Comparison of ENCODE assay signal across 10 mouse cellular contexts in genomic region chr6:39264722-39265121, GRCm38 (mm10). TPM values are rescaled to one million over a fixed set of nuclear protein-coding genes. Genes with fewer than 3 reads are reported as not detected.
DNase-seq lines count a peak whose midpoint lies in the region; ATAC-seq lines count a peak whose summit lies in the region.
"Had no signal": no experiment of that assay in that cellular context is flagged by ENCODE, and none has a peak within 500 bp of the region (broad histone marks: within the 10 kb centered on the region; RNA-seq: fewer than 3 reads in every experiment).

No protein-coding gene starts in this region.

- H3K36me3 ChIP-seq in heart, embryonic 10.5 days: no peaks in the 10 kb centered on the region
- no peaks in the 10 kb centered on the region for H3K36me3 ChIP-seq in limb, embryonic 13.5 days
- H3K36me3 ChIP-seq in stomach, embryonic 15.5 days: no peaks in the 10 kb centered on the region
- H3K36me3 ChIP-seq: hindbrain, embryonic 10.5 days had no signal

- H3K27me3 ChIP-seq in heart, embryonic 10.5 days (ENCODE audit: insufficient read depth, poor library complexity, severe bottlenecking): no peaks in the 10 kb centered on the region
- no peaks in the 10 kb centered on the region for H3K27me3 ChIP-seq in limb, embryonic 13.5 days
- H3K27me3 ChIP-seq in stomach, embryonic 15.5 days (replicated peaks): no peaks in the 10 kb centered on the region

- peak; percentile 54 to 57 for ATAC-seq in hematopoietic stem cell, adult 5-6 weeks (replicated peaks in 1 of 2; ENCODE audit: insufficient read depth in 1 of 2, low FRiP score in 2 of 2, low TSS enrichment in 1 of 2, low read depth in 1 of 2, poor library complexity in 2 of 2, severe bottlenecking in 2 of 2)
- ATAC-seq in limb, embryonic 13.5 days (ENCODE audit: low FRiP score, low read depth): peak; percentile 45
- peak; percentile 49 for ATAC-seq in stomach, embryonic 15.5 days (ENCODE audit: insufficient read depth, low FRiP score, low read depth)
- no peak for ATAC-seq in inflammation-experienced regulatory T-cells, adult 6 months
- no peak for ATAC-seq in frontal cortex, adult (ENCODE audit: low TSS enrichment)

- 53% methylated on average over 4 of the region's 4 CpGs for WGBS in heart, embryonic 10.5 days
- WGBS in limb, embryonic 13.5 days: 19% methylated on average over 4 of the region's 4 CpGs
- WGBS in stomach, embryonic 15.5 days: 32% methylated on average over 4 of the region's 4 CpGs

- H3K4me1 ChIP-seq in heart, embryonic 10.5 days: peaks cover 20% of the 10 kb centered on the region
- peaks cover 36% of the 10 kb centered on the region for H3K4me1 ChIP-seq in limb, embryonic 13.5 days
- peaks cover 10% of the 10 kb centered on the region; the same call in 1 of the 2 replicates for H3K4me1 ChIP-seq in stomach, embryonic 15.5 days

- DNase-seq in heart, adult 18-20 months: peak; percentile 72 to 90
- no peak for DNase-seq in heart, embryonic 10.5 days (ENCODE audit: low spot score)
- DNase-seq in spleen, postnatal 36 days (ENCODE audit: low spot score in 2 of 2): no peak
- DNase-seq: cerebellum, adult 11 months had no signal

- no peak overlapping the region for H3K9ac ChIP-seq in limb, embryonic 13.5 days
- H3K9ac ChIP-seq in stomach, embryonic 15.5 days: no peak overlapping the region

- no peak overlapping the region for H3K27ac ChIP-seq in heart, embryonic 10.5 days
- peak overlapping the region; percentile 53; the same call in 1 of the 2 replicates for H3K27ac ChIP-seq in limb, embryonic 13.5 days
- H3K27ac ChIP-seq in stomach, embryonic 15.5 days: peak overlapping the region; percentile 72; the same call in 1 of the 2 replicates
- H3K27ac ChIP-seq: hindbrain, embryonic 10.5 days had no signal

- H3K9me3 ChIP-seq in heart, embryonic 10.5 days: no peaks in the 10 kb centered on the region
- no peaks in the 10 kb centered on the region for H3K9me3 ChIP-seq in limb, embryonic 13.5 days
- no peaks in the 10 kb centered on the region for H3K9me3 ChIP-seq in stomach, embryonic 15.5 days
- H3K9me3 ChIP-seq: hindbrain, embryonic 10.5 days had no signal

- H3K4me2 ChIP-seq in limb, embryonic 13.5 days (replicated peaks): no peak overlapping the region
- H3K4me2 ChIP-seq in stomach, embryonic 15.5 days: no peak overlapping the region

- no peak overlapping the region for H3K4me3 ChIP-seq in heart, embryonic 10.5 days
- H3K4me3 ChIP-seq in limb, embryonic 13.5 days: no peak overlapping the region
- H3K4me3 ChIP-seq in stomach, embryonic 15.5 days (replicated peaks): no peak overlapping the region
- H3K4me3 ChIP-seq: hindbrain, embryonic 10.5 days had no signal

RNA-seq across cellular contexts. Expression of gene Kdm7a, which starts 58.1 kb away (rescaled TPM):
- total RNA-seq in heart, adult 18-20 months (2021): 10 to 100 TPM; 18.7 to 18.8 TPM
- 4.9 and 5.7 TPM in 2 replicates for polyA plus RNA-seq in heart, embryonic 10.5 days (2016; fragmentation: Nextera tagmentation; extraction: Ambion mirVana)
- total RNA-seq in hematopoietic stem cell, adult 5-6 weeks (2017): 27.6 and 29.4 TPM in 2 replicates
- polyA plus RNA-seq in limb, embryonic 13.5 days (2015; fragmentation: Nextera tagmentation; extraction: Ambion mirVana): 7.2 and 7.8 TPM in 2 replicates
- 5.9 and 6.2 TPM in 2 replicates for polyA plus RNA-seq in stomach, embryonic 15.5 days (2015; fragmentation: Nextera tagmentation; extraction: Ambion mirVana)
- 10 to 100 TPM in 2 of 3 experiments, 1 to 10 TPM in 1; 8.6 to 13.2 (median 11.6) TPM for polyA plus RNA-seq in inflammation-experienced regulatory T-cells, adult 6 months (2017; shearing (Covaris generic))

Comparison
In these comparisons a context has a peak if more than half of its experiments do, and no peak if none do; other contexts are left out.
1. DNase-seq: peak in heart, adult 18-20 months (2 of 2); none in heart, embryonic 10.5 days (single experiment) and spleen, postnatal 36 days (0 of 2).
2. ATAC-seq: peak in hematopoietic stem cell, adult 5-6 weeks (2 of 2), limb, embryonic 13.5 days (single experiment) and stomach, embryonic 15.5 days (single experiment); none in inflammation-experienced regulatory T-cells, adult 6 months (single experiment) and frontal cortex, adult (single experiment).